Comparison of ENCODE assay signal across 14 mouse cellular contexts in the genomic region with DNA sequence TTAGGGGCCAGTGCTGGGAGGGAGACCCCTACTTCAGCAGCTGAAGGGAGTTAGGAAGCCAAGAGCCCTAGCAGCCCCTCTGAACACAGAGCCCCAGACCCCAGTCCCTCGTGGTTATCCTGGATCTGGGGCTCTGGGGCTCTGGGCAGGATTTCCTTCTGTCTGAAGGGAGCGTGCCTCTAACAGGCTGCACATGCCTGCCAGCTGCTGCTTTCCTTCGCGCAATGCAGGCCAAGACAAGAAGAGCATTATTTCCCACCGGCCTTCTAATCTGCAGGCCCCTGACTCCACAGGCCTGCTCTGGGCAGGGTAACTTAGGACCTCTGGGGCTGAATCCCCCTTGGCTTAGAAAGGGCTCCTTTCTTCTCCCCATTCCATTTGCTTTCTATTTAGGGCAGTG.
DNase-seq lines count a peak whose midpoint lies in the region; ATAC-seq and TF ChIP-seq lines count a peak whose summit lies in the region.
"Had no signal": no experiment of that assay in that cellular context is flagged by ENCODE, and none has a peak within 500 bp of the region (broad histone marks: within the 10 kb centered on the region; RNA-seq: fewer than 3 reads in every experiment).

No protein-coding gene starts in this region.

- H3K4me1 ChIP-seq in heart, embryonic 13.5 days = peaks cover 24% of the 10 kb centered on the region
- peaks cover 3% of the 10 kb centered on the region; the same call in 1 of the 2 replicates for H3K4me1 ChIP-seq in forebrain, postnatal 0 days (ENCODE audit: insufficient read depth)
- H3K4me1 ChIP-seq in limb, embryonic 15.5 days = peaks cover 36% of the 10 kb centered on the region

- DNase-seq in heart, postnatal 36 days = no peak
- DNase-seq in embryo, embryonic 10.5 days (ENCODE audit: low spot score) = peak; percentile 69
- DNase-seq in forebrain, postnatal 0 days = peak; percentile 20
- no peak for DNase-seq in thymus, adult 18-20 months
- DNase-seq in urinary bladder, adult 18-20 months (ENCODE audit: low spot score in 2 of 2) = no peak
- no peak for DNase-seq in layer of hippocampus, adult 2 months (ENCODE audit: low spot score in 2 of 2)
- DNase-seq: cerebellum, postnatal 25 days; gastrocnemius, postnatal 25 days; kidney, adult 11 months; layer of hippocampus, adult 9-11 months had no signal

- WGBS in heart, embryonic 13.5 days = 35% methylated on average over 5 of the region's 5 CpGs
- WGBS in forebrain, postnatal 0 days = 23% methylated on average over 5 of the region's 5 CpGs
- 16% methylated on average over 5 of the region's 5 CpGs for WGBS in limb, embryonic 15.5 days

- H3K4me2 ChIP-seq in heart, embryonic 13.5 days = no peak overlapping the region
- no peak overlapping the region for H3K4me2 ChIP-seq in forebrain, postnatal 0 days (ENCODE audit: low read depth)
- no peak overlapping the region for H3K4me2 ChIP-seq in limb, embryonic 15.5 days
- H3K4me2 ChIP-seq: liver, embryonic 11.5 days had no signal

- TF ChIP-seq CTCF in forebrain, postnatal 0 days (IDR thresholded peaks at IDR 0.05; ENCODE audit: low read depth) = no peak
- no peak for TF ChIP-seq CTCF in layer of hippocampus, adult 2 months (conservative IDR thresholded peaks at IDR 0.05)

- no peaks in the 10 kb centered on the region for H3K36me3 ChIP-seq in heart, embryonic 13.5 days
- no peaks in the 10 kb centered on the region for H3K36me3 ChIP-seq in forebrain, postnatal 0 days (ENCODE audit: insufficient read depth)
- H3K36me3 ChIP-seq in limb, embryonic 15.5 days = no peaks in the 10 kb centered on the region

- no peaks in the 10 kb centered on the region for H3K9me3 ChIP-seq in heart, embryonic 13.5 days
- no peaks in the 10 kb centered on the region for H3K9me3 ChIP-seq in forebrain, postnatal 0 days (ENCODE audit: low read length)
- no peaks in the 10 kb centered on the region for H3K9me3 ChIP-seq in limb, embryonic 15.5 days

- ATAC-seq in heart, embryonic 13.5 days (ENCODE audit: extremely low read depth, insufficient number of reproducible peaks, low FRiP score, low TSS enrichment) = no peak
- no peak for ATAC-seq in forebrain, postnatal 0 days
- ATAC-seq in limb, embryonic 15.5 days (ENCODE audit: insufficient number of reproducible peaks, low FRiP score, low TSS enrichment, low read depth) = peak; percentile 32; the same call in 1 of the 2 replicates
- ATAC-seq: Patski had no signal

- intact Hi-C loops in heart, postnatal 36 days (cut with DNase I) = no loop called here

- no peak overlapping the region for H3K9ac ChIP-seq in heart, embryonic 13.5 days
- H3K9ac ChIP-seq in forebrain, postnatal 0 days = no peak overlapping the region
- H3K9ac ChIP-seq in limb, embryonic 15.5 days = no peak overlapping the region

- H3K4me3 ChIP-seq in heart, embryonic 13.5 days = no peak overlapping the region
- H3K4me3 ChIP-seq in forebrain, postnatal 0 days (ENCODE audit: low read depth, low read length) = no peak overlapping the region
- H3K4me3 ChIP-seq in limb, embryonic 15.5 days = no peak overlapping the region
- H3K4me3 ChIP-seq in layer of hippocampus, adult 2 months = no peak overlapping the region

- peaks cover 55% of the 10 kb centered on the region for H3K27me3 ChIP-seq in heart, embryonic 13.5 days (replicated peaks)
- H3K27me3 ChIP-seq in forebrain, postnatal 0 days (ENCODE audit: insufficient read depth, low read length) = no peaks in the 10 kb centered on the region; the same call in 1 of the 2 replicates
- peaks cover 6% of the 10 kb centered on the region; the same call in 1 of the 2 replicates for H3K27me3 ChIP-seq in limb, embryonic 15.5 days

- peak overlapping the region; percentile 58 for H3K27ac ChIP-seq in heart, embryonic 13.5 days (replicated peaks)
- no peak overlapping the region for H3K27ac ChIP-seq in forebrain, postnatal 0 days (ENCODE audit: low read depth, low read length)
- H3K27ac ChIP-seq in limb, embryonic 15.5 days = peak overlapping the region; percentile 35; the same call in 1 of the 2 replicates
- H3K27ac ChIP-seq in layer of hippocampus, adult 2 months = no peak overlapping the region

Comparison
In these comparisons a context has a peak if more than half of its experiments do, and no peak if none do; other contexts are left out.
1. H3K27ac ChIP-seq: peak in heart, embryonic 13.5 days (single experiment) and limb, embryonic 15.5 days (single experiment); none in forebrain, postnatal 0 days (single experiment) and layer of hippocampus, adult 2 months (single experiment).
2. DNase-seq: peak in embryo, embryonic 10.5 days (single experiment) and forebrain, postnatal 0 days (single experiment); none in heart, postnatal 36 days (0 of 2), thymus, adult 18-20 months (0 of 2), urinary bladder, adult 18-20 months (0 of 2) and layer of hippocampus, adult 2 months (0 of 2).